Mouse (Mus musculus): ENCODE data around the gene Gm13078.

The Gm13078 gene

DNA sequence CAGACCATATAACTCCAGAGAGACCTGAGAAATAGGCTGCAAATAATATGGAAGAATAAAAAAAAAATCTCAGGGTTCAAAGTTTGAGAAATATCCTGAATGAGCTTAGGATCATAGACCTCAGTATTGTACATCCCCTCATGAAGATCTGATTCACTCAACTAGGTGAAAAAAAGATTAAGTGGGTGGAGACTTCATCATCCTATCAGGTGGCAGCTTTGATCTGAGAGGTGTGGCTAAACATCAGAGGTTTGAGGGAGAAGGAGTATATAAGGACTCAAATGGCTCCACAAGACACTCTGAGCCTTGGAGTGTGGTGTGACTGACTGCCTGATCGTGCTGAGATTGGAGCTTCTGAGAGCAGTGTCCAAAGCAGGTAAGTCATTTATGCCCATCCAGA is at the start of gene Gm13078:
Gene Gm13078, plus strand, starts transcription at position 301 of the 400 bp plus-strand sequence.
- DNase-seq (ENCODE audit: low spot score), result no peak

DNA sequence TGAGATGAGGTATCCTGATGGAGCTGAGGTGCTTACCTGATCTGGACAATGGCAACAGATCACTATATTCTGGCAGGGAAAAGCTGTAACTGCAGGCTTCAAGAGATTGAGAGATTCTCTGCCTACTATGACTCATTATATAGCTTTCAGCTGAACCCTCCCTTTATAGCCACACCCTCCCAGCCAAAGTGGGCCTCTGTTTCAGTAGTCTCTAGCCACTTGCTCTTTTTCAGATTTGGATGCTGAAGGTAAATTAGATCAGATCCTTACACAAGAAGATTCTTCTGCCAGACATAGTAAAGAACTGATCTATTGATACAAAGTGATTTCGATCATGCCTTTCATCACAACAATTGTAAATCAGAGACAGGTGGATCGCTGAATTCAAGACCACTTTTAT is 16.6 kb upstream of the Gm13078 start, which contains the start of gene Gm13089:
Gene Gm13089, minus strand, starts transcription at position 101 of the 400 bp plus-strand sequence.
- DNase-seq (ENCODE audit: low spot score), result no peak

Measured in embryo, embryonic 10 days (tissue).